Mouse (Mus musculus) small intestine, adult 2 months (tissue): ENCODE measurements around the gene Hrct1.

ENCODE experiments used
- CTCF ChIP-seq: fragments of 200-500 bp; IDR thresholded peaks from 2 replicates; pipeline ENCODE4 v1.5.1; 2012; ENCODE audit warnings: low read depth, mild to moderate bottlenecking, control low read depth, inconsistent platforms, low read length, moderate library complexity, mixed read lengths; ENCODE audit not compliant: insufficient replicate concordance, insufficient read length; ENCODE audit errors: extremely low read depth
- POLR2A ChIP-seq: fragments of 200-500 bp; IDR thresholded peaks from 2 replicates; pipeline ENCODE4 v1.6.1; 2012; ENCODE audit warnings: low read depth, mild to moderate bottlenecking, control low read depth, inconsistent platforms, low read length, moderate library complexity

DNA sequence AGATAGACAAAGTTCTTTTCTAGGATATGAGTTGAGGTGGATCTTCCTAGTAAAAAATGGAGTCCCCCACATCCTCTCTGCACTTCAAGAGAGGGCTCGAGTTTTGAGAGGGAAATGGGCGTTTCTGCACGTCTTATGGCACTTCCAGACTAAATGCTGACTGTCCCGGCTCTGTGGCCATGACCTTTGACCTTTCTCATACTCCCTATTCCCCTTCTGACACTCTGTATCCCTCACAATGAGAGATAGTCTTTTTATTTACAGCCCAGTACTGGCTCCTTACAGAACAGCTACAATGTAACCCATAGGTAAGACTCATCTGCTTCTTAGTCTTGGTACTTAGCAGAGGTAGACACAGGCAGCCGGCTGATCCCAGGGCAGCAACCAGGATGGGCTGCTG lies 14.5 kb downstream of the Hrct1 start:
- TF ChIP-seq CTCF (no peak), POLR2A (no peak)
